Mouse (Mus musculus) liver, embryonic 12.5 days (tissue): ENCODE data around the gene Wiz. TPM values are rescaled to one million over a fixed set of nuclear protein-coding genes. Genes with fewer than 3 reads are reported as not detected.

Experiments used
- ATAC-seq: fragments of 200-750 bp; cut with Nextera tagmentation; 2 replicates; pipeline ENCODE4 v1.8.0; 2017; ENCODE audit warnings: moderate number of reproducible peaks, mild to moderate bottlenecking, moderate library complexity
- H3K27ac ChIP-seq: fragments of 300-500 bp; sonication (generic); 2 replicates; pipeline ENCODE4 v1.5.1; 2016; ENCODE audit warnings: mild to moderate bottlenecking
- H3K27me3 ChIP-seq: fragments of 300-500 bp; sonication (generic); replicated peaks from 2 replicates; pipeline ENCODE4 v1.6.1; 2016; ENCODE audit warnings: mild to moderate bottlenecking, moderate library complexity
- H3K36me3 ChIP-seq: fragments of 300-500 bp; sonication (generic); 2 replicates; pipeline ENCODE4 v1.6.1; 2016; ENCODE audit warnings: mild to moderate bottlenecking, moderate library complexity
- H3K4me1 ChIP-seq: fragments of 300-500 bp; sonication (generic); 2 replicates; pipeline ENCODE4 v1.6.1; 2016
- H3K4me2 ChIP-seq: fragments of 300-500 bp; sonication (generic); 2 replicates; pipeline ENCODE4 v1.6.1; 2016; ENCODE audit warnings: mild to moderate bottlenecking, moderate library complexity
- H3K4me3 ChIP-seq: fragments of 300-500 bp; sonication (generic); 2 replicates; pipeline ENCODE4 v1.5.1; 2016; ENCODE audit warnings: mild to moderate bottlenecking, moderate library complexity
- H3K9ac ChIP-seq: fragments of 300-500 bp; sonication (generic); 2 replicates; pipeline ENCODE4 v1.6.1; 2016; ENCODE audit warnings: mild to moderate bottlenecking, moderate library complexity
- H3K9me3 ChIP-seq: fragments of 300-500 bp; sonication (generic); replicated peaks from 2 replicates; pipeline ENCODE4 v1.6.1; 2016; ENCODE audit warnings: mild to moderate bottlenecking, moderate library complexity
- WGBS: fragments of 180-500 bp; shearing (Covaris S2); methylation state at CpG from one replicate; pipeline ENCODE4 v1.1.7; 2016; ENCODE audit not compliant: insufficient replicate concordance; 5-methylcytosine and 5-hydroxymethylcytosine counted together
- microRNA-seq: library from miRNA; unstranded; fragments of <30 nt; microRNA quantifications from one replicate; pipeline ENCODE4, GENCODE M21; 2017
- polyA plus RNA-seq: library from polyadenylated mRNA; unstranded; fragments of >200 nt; fragmentation: Nextera tagmentation; extraction: Ambion mirVana; gene quantifications from 2 replicates; pipeline ENCODE4 v1.2.1, GENCODE M21; 2016

The Wiz gene
- polyA plus RNA-seq, 1 experiment from 2014 or later, result 13.3 TPM

DNA sequence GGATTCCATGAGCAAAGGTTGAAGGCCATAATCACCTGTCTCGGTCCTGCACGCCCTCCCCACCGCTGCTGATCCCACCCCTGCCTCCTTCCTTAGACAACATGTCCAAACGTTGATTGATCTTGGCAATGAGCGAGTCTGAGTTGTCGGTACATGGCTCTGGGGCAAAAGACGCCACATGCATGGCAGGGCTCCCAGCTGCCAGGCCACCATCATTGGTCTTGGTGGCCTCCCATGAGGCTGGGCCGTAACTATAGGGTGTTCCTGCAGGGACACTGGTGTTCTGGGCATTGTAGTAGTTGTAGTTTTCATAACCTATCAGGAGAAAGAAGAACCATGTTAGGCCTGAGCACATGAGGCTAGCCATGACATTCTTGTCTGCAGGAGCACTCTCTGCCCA, 72.2 kb downstream of the Wiz start:
- Histone ChIP-seq H3K27me3 (no peaks in the 10 kb centered on the region), H3K36me3 (peaks cover 70% of the 10 kb centered on the region), H3K9me3 (no peaks in the 10 kb centered on the region), H3K27ac (no peak overlapping the region), H3K4me2 (no peak overlapping the region), H3K4me1 (peaks cover 32% of the 10 kb centered on the region), H3K9ac (no peak overlapping the region), H3K4me3 (no peak overlapping the region)
- WGBS, result 89% methylated on average over 8 of the region's 8 CpGs
- ATAC-seq, result no peak

DNA sequence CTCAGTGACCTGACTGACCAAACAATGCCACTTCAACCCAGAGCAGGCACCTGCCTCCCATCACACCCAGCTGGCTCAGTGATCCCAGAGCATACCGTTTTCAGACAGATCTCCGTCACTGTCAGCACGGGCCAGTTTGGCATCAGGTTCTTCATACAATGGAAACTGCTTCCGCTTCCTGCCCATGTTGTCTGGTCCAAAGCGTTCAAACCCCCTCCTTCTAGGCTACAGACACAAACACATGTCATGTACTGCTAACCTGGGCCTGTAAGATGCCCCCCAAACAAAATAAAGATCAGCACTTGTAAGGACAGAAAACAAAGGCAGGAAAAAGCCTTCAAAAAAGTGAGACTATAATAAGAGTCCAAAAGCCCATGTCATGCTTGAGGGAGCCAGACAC, 73.7 kb downstream of the Wiz start:
- Histone ChIP-seq H3K4me3 (no peak overlapping the region), H3K9ac (no peak overlapping the region), H3K27me3 (no peaks in the 10 kb centered on the region), H3K36me3 (peaks cover 85% of the 10 kb centered on the region), H3K4me2 (no peak overlapping the region), H3K9me3 (no peaks in the 10 kb centered on the region), H3K27ac (no peak overlapping the region), H3K4me1 (peaks cover 26% of the 10 kb centered on the region)
- WGBS, result 92% methylated on average over 5 of the region's 5 CpGs
- ATAC-seq, result no peak

DNA sequence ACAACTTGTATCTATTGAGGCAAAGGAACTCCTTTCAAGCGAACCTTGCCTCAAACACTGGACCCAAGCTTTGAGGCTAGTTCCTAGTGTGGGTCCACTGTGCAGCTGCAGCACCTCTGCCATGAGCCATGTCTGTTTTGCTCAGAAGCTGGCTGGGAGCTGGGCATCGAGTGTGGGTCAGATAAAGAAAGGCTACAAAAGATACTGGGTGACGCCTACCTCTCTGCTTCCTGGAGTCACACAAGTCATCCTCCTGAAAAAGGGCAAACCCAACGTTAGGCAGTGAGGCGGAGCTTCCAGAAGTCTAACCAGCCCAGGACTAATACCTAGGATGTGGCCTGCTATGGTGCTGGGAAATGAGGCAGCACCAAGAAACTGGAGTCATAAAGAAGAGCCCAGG, 75.3 kb downstream of the Wiz start:
- peak; percentile 58; the same call in 1 of the 2 replicates for ATAC-seq
- Histone ChIP-seq H3K4me3 (no peak overlapping the region), H3K9ac (no peak overlapping the region), H3K4me1 (peaks cover 22% of the 10 kb centered on the region), H3K27me3 (no peaks in the 10 kb centered on the region), H3K9me3 (no peaks in the 10 kb centered on the region), H3K36me3 (peaks cover 98% of the 10 kb centered on the region), H3K4me2 (no peak overlapping the region), H3K27ac (no peak overlapping the region)
- WGBS, result 46% methylated on average over 5 of the region's 5 CpGs

DNA sequence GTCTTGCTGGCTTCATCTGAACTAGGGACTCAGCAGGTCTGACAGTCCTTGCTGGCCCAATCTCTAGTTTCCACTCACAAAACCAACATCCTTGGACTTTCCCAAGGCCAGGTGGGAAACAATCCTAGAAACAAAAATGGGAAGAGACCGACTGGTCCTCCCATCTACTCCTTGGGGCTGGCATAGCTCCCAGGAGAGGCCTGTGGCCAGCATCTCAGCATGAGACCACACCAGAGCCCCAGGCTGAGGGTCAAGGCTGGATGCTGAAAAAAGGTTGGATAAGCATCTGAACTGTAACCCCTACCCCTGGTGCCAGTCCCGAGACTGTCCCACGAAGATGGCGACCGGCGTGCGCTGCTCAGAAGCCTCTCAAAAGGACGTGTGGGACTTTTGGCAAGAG, 76.4 kb downstream of the Wiz start:
- no peak overlapping the region for H3K4me2 ChIP-seq
- H3K4me3 ChIP-seq, result no peak overlapping the region
- H3K36me3 ChIP-seq, result peaks cover 100% of the 10 kb centered on the region
- no peak overlapping the region for H3K9ac ChIP-seq
- H3K27me3 ChIP-seq, result no peaks in the 10 kb centered on the region
- no peak for ATAC-seq
- H3K27ac ChIP-seq, result no peak overlapping the region
- peaks cover 25% of the 10 kb centered on the region for H3K4me1 ChIP-seq
- no peaks in the 10 kb centered on the region for H3K9me3 ChIP-seq
- WGBS, result 90% methylated on average over 8 of the region's 8 CpGs

DNA sequence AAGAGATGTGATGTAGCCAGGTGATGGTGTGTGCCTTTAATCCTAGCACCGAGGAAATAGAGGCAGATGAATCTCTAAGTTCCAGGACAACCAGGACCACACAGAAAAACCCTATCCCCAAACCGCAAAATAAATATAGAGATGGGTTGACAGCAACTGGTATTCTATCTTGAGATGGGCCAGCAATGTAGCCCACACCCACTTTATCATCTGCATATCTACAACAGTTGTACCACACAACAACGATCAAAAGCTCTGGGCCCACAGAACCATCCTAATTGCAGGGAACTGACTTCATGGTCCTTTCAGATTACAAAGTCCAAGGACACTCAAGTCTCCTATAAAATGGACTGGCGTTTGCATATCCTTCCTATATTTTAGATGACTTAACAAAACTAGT, 81.3 kb downstream of the Wiz start:
- Histone ChIP-seq H3K27me3 (no peaks in the 10 kb centered on the region), H3K36me3 (peaks cover 100% of the 10 kb centered on the region), H3K4me1 (peaks cover 25% of the 10 kb centered on the region), H3K9ac (no peak overlapping the region), H3K27ac (no peak overlapping the region), H3K9me3 (no peaks in the 10 kb centered on the region), H3K4me2 (no peak overlapping the region), H3K4me3 (no peak overlapping the region)
- 39% methylated on average over 4 of the region's 4 CpGs for WGBS
- ATAC-seq, result 0 out of 2 replicates have a peak, but pooled peaks have one; percentile 27

Small RNA genes lying within 50 kb of the gene (microRNA-seq; reads per million reads assigned to microRNA genes)
- gene Gm22201, result not detected

Other genes with a start within 250 kb of the Wiz start
- gene Notch3, start 222.6 kb downstream of the Wiz start, polyA plus RNA-seq, result 1.7 and 2.3 TPM in 2 replicates
- 0.10 and 0.13 TPM in 2 replicates for gene Ephx3, start 199.9 kb downstream of the Wiz start, polyA plus RNA-seq
- gene Brd4, start 104.7 kb downstream of the Wiz start, polyA plus RNA-seq, result 55.1 and 56.5 TPM in 2 replicates
- gene Akap8, start 68.2 kb downstream of the Wiz start, polyA plus RNA-seq, result 72.1 and 73.5 TPM in 2 replicates
- gene Akap8l, start 38.8 kb downstream of the Wiz start, polyA plus RNA-seq, result 49.7 and 50.1 TPM in 2 replicates
- 7.2 and 8.1 TPM in 2 replicates for gene Rasal3, start 14.1 kb upstream of the Wiz start, polyA plus RNA-seq
- 1.6 and 1.8 TPM in 2 replicates for gene Pglyrp2, start 34.7 kb upstream of the Wiz start, polyA plus RNA-seq
- 0.32 and 0.50 TPM in 2 replicates for gene Cyp4f39, start 63.3 kb upstream of the Wiz start, polyA plus RNA-seq
- 0.91 and 0.96 TPM in 2 replicates for gene Cyp4f17, start 116.6 kb upstream of the Wiz start, polyA plus RNA-seq
- 5.2 and 5.6 TPM in 2 replicates for gene Cyp4f16, start 147.1 kb upstream of the Wiz start, polyA plus RNA-seq
- gene Cyp4f37, start 231.9 kb upstream of the Wiz start, polyA plus RNA-seq, result not detected in 2 replicates